Comparison of ENCODE assay signal across 10 mouse cellular contexts in the genomic region with DNA sequence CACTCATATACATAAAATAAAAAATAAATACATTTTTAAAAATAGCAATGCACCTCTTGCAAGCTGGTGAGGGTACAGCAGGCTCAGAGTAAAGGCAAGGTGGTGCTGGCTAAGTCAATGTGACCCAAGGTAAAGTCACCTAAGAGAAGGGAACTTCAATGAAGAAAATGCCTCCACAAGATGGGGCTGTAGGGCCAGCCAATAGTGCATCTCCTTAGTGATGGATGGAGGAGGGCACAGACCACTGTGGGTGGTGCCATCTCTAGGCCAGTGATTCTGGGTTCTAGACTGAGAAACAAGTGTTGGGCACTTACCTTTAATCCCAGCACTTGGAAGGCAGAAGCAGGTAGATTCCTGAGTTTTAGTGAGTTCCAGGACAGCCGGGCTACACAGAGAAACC. TPM values are rescaled to one million over a fixed set of nuclear protein-coding genes. Genes with fewer than 3 reads are reported as not detected.
DNase-seq lines count a peak whose midpoint lies in the region; ATAC-seq and TF ChIP-seq lines count a peak whose summit lies in the region.
"Had no signal": no experiment of that assay in that cellular context is flagged by ENCODE, and none has a peak within 500 bp of the region (broad histone marks: within the 10 kb centered on the region; RNA-seq: fewer than 3 reads in every experiment).

No protein-coding gene starts in this region.

- no peaks in the 10 kb centered on the region for H3K36me3 ChIP-seq in midbrain, embryonic 14.5 days (ENCODE audit: control insufficient read depth, insufficient read depth, low read length)
- no peaks in the 10 kb centered on the region for H3K36me3 ChIP-seq in midbrain, embryonic 15.5 days (replicated peaks)
- no peaks in the 10 kb centered on the region for H3K36me3 ChIP-seq in forebrain, embryonic 15.5 days
- H3K36me3 ChIP-seq: G1E had no signal

- H3K9me3 ChIP-seq in midbrain, embryonic 14.5 days (ENCODE audit: control insufficient read depth, low read length), result no peaks in the 10 kb centered on the region
- no peaks in the 10 kb centered on the region for H3K9me3 ChIP-seq in midbrain, embryonic 15.5 days
- H3K9me3 ChIP-seq in forebrain, embryonic 15.5 days, result no peaks in the 10 kb centered on the region
- H3K9me3 ChIP-seq: G1E had no signal

- H3K27ac ChIP-seq in cerebellum, adult 2 months (ENCODE audit: insufficient read depth, low read length), result no peak overlapping the region
- H3K27ac ChIP-seq in midbrain, embryonic 14.5 days (replicated peaks; ENCODE audit: low read depth, low read length), result no peak overlapping the region
- no peak overlapping the region for H3K27ac ChIP-seq in midbrain, embryonic 15.5 days
- no peak overlapping the region for H3K27ac ChIP-seq in forebrain, embryonic 15.5 days (replicated peaks)

- intact Hi-C loops in left cerebral cortex, postnatal 14 days (cut with DNase I), result loop anchor here (10.0 kb wide), 1 partner anchor 251 kb away; no protein-coding TSS in a partner anchor

- no peak for DNase-seq in cerebellum, adult 2 months
- no peak for DNase-seq in cerebellum, adult 8-10 months
- peak; percentile 31 for DNase-seq in midbrain, embryonic 14.5 days
- DNase-seq in naive thymus-derived CD4-positive, alpha-beta T cell, adult 2 months (ENCODE audit: low read depth), result peak; percentile 55
- no peak for DNase-seq in left cerebral cortex, postnatal 14 days (ENCODE audit: low spot score in 2 of 2)

- ATAC-seq in midbrain, embryonic 14.5 days (ENCODE audit: low FRiP score, low TSS enrichment), result no peak
- no peak for ATAC-seq in midbrain, embryonic 15.5 days (replicated peaks)
- ATAC-seq in granulocyte monocyte progenitor cell, adult 5-6 weeks (replicated peaks; ENCODE audit: poor library complexity, severe bottlenecking), result peak; percentile 39; the same call in 1 of the 2 replicates
- no peak for ATAC-seq in forebrain, embryonic 15.5 days (replicated peaks)

- TF ChIP-seq POLR2A in cerebellum, adult 2 months (IDR thresholded peaks at IDR 0.05; ENCODE audit: borderline replicate concordance, insufficient read depth, low read length), result no peak

- 93% methylated on average over 1 of the region's 1 CpGs for WGBS in cerebellum, adult 2 months
- WGBS in midbrain, embryonic 14.5 days, result 96% methylated on average over 1 of the region's 1 CpGs
- 95% methylated on average over 1 of the region's 1 CpGs for WGBS in midbrain, embryonic 15.5 days
- WGBS in forebrain, embryonic 15.5 days, result 89% methylated on average over 1 of the region's 1 CpGs

- no peaks in the 10 kb centered on the region for H3K27me3 ChIP-seq in cerebellum, adult 2 months (ENCODE audit: control insufficient read depth, insufficient read depth, low read length)
- 0 out of 2 replicates have a peak, but pooled peaks cover 4% of the 10 kb centered on the region for H3K27me3 ChIP-seq in midbrain, embryonic 14.5 days (ENCODE audit: control insufficient read depth, insufficient read depth, low read length)
- H3K27me3 ChIP-seq in midbrain, embryonic 15.5 days (replicated peaks), result 0 out of 2 replicates have a peak, but pooled peaks cover 3% of the 10 kb centered on the region
- H3K27me3 ChIP-seq in forebrain, embryonic 15.5 days, result peaks cover 5% of the 10 kb centered on the region; the same call in 1 of the 2 replicates

- H3K4me3 ChIP-seq in cerebellum, adult 2 months (replicated peaks; ENCODE audit: insufficient read depth, low read depth, low read length), result no peak overlapping the region
- H3K4me3 ChIP-seq in midbrain, embryonic 14.5 days (replicated peaks; ENCODE audit: low read depth, low read length), result no peak overlapping the region
- H3K4me3 ChIP-seq in midbrain, embryonic 15.5 days, result no peak overlapping the region
- no peak overlapping the region for H3K4me3 ChIP-seq in forebrain, embryonic 15.5 days

- no peak overlapping the region for H3K9ac ChIP-seq in midbrain, embryonic 14.5 days (replicated peaks; ENCODE audit: low read length)
- no peak overlapping the region for H3K9ac ChIP-seq in midbrain, embryonic 15.5 days
- no peak overlapping the region for H3K9ac ChIP-seq in forebrain, embryonic 15.5 days (replicated peaks)

- peak; percentile 25; the same call in 1 of the 2 replicates for TF ChIP-seq CTCF in cerebellum, adult 2 months (IDR thresholded peaks at IDR 0.05; ENCODE audit: borderline replicate concordance, insufficient read depth, low read depth, low read length)

- H3K4me2 ChIP-seq in midbrain, embryonic 14.5 days (ENCODE audit: low read length), result no peak overlapping the region
- no peak overlapping the region for H3K4me2 ChIP-seq in midbrain, embryonic 15.5 days
- H3K4me2 ChIP-seq in forebrain, embryonic 15.5 days (replicated peaks), result no peak overlapping the region

- H3K4me1 ChIP-seq in cerebellum, adult 2 months (ENCODE audit: control insufficient read depth, insufficient read depth, low read length), result no peaks in the 10 kb centered on the region; the same call in 1 of the 2 replicates
- H3K4me1 ChIP-seq in midbrain, embryonic 14.5 days (ENCODE audit: control insufficient read depth, insufficient read depth, low read length), result peaks cover 7% of the 10 kb centered on the region; the same call in 1 of the 2 replicates
- H3K4me1 ChIP-seq in midbrain, embryonic 15.5 days, result peaks cover 9% of the 10 kb centered on the region; the same call in 1 of the 2 replicates
- H3K4me1 ChIP-seq in forebrain, embryonic 15.5 days, result peaks cover 14% of the 10 kb centered on the region

RNA-seq across cellular contexts. Expression of a gene that starts 23.5 kb away (rescaled TPM):
- polyA plus RNA-seq in cerebellum, adult 2 months (2012; rRNA removed), result 0.63 and 0.84 TPM in 2 replicates
- polyA plus RNA-seq in midbrain, embryonic 14.5 days (2014; fragmentation: Nextera tagmentation; extraction: Ambion mirVana), result 0.11 TPM in 1 of 2 replicates, not detected in the other
- 0.04 TPM in 1 of 2 replicates, not detected in the other for polyA plus RNA-seq in midbrain, embryonic 15.5 days (2015; fragmentation: Nextera tagmentation; extraction: Ambion mirVana)
- 32.1 and 46.2 TPM in 2 replicates for total RNA-seq in granulocyte monocyte progenitor cell, adult 5-6 weeks (2014; fragmentation: Nextera tagmentation)
- 21.8 and 23.0 TPM in 2 replicates for total RNA-seq in granulocyte monocyte progenitor cell, adult 5-6 weeks (2017)
- polyA plus RNA-seq in forebrain, embryonic 15.5 days (2015; fragmentation: Nextera tagmentation; extraction: Ambion mirVana), result 0.08 TPM in 2 replicates
- total RNA-seq in left cerebral cortex, postnatal 14 days (2021), result under 1 TPM; 0.13 to 0.23 TPM
- total RNA-seq: heart, adult 18-20 months had no signal
- polyA plus RNA-seq: G1E had no signal

RNA-seq across cellular contexts. Expression of a gene that starts 33.3 kb away (rescaled TPM):
- 41.3 and 44.5 TPM in 2 replicates for polyA plus RNA-seq in cerebellum, adult 2 months (2012; rRNA removed)
- polyA plus RNA-seq in midbrain, embryonic 14.5 days (2014; fragmentation: Nextera tagmentation; extraction: Ambion mirVana), result 87.2 and 111 TPM in 2 replicates
- polyA plus RNA-seq in midbrain, embryonic 15.5 days (2015; fragmentation: Nextera tagmentation; extraction: Ambion mirVana), result 81.8 and 83.3 TPM in 2 replicates
- total RNA-seq in granulocyte monocyte progenitor cell, adult 5-6 weeks (2014; fragmentation: Nextera tagmentation), result 30.1 and 39.5 TPM in 2 replicates
- 32.3 and 37.7 TPM in 2 replicates for total RNA-seq in granulocyte monocyte progenitor cell, adult 5-6 weeks (2017)
- polyA plus RNA-seq in forebrain, embryonic 15.5 days (2015; fragmentation: Nextera tagmentation; extraction: Ambion mirVana), result 110 TPM in 2 replicates
- total RNA-seq in left cerebral cortex, postnatal 14 days (2021), result 10 to 100 TPM; 54.1 to 60.1 TPM

Comparison
In these comparisons a context has a peak if more than half of its experiments do, and no peak if none do; other contexts are left out.
1. DNase-seq: peak in midbrain, embryonic 14.5 days (single experiment) and naive thymus-derived CD4-positive, alpha-beta T cell, adult 2 months (single experiment); none in cerebellum, adult 2 months (0 of 2), cerebellum, adult 8-10 months (single experiment) and left cerebral cortex, postnatal 14 days (0 of 2).